Mouse (Mus musculus): ENCODE measurements around the gene Klhl3.

The Klhl3 gene

DNA sequence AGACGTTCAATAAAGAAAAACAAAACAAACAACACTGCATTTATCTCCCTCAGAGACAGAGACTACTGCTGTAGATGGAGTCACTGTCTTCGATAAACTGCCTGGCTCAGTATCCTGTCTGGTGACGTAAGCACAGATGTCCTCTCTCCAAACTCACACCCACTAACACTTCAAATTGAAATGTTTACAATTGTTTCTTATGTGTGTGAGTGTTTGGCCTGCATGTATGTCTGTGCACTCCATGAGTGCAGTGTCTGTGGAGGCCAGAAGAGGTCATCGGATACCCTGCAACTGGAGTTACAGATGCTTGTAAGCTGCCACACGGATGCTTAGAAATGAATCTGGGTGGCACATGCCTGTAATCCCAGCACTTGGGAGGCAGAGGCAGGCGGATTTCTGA lies 96.1 kb downstream of the Klhl3 start:
- no peak for DNase-seq

DNA sequence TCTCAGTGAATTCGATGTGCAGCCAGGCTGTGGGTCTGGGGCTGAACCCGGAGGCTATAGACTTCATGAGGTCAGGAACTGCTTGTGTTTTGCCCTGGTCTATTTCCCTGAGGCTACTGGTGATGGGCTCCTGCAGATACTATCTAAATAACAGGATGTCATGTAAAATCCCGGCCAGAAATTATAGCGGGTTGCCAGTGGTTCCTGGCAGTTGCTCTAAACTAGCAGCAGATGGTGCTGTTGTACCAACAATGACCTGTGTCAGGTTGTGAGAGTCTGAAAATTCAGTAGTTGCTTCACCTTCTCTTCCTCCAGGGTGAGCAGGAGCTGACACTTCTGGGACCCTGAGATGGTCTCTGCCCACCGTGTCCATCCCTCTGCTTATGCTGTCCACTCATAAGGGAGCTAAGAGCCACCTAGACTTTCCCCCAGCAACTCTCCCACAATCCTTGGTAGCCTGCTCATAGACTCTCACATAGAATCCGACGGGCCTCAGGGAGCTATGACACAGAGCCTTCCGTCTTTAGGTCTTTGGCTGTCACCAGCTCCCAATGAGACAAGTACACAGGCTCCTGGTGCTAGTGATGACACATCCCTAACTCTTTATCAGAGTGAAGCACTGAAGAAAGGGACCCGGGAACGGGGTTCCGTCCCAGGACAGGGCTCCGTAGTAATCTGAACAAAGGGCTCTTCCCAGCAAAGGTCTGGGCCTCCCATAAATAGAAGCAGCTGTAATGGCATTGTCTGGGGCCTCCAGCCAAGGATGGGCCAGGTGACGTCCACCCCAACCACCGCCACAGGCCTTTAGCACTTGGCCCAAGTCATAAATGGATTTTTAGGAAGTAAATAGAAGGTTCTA lies 101.1 kb downstream of the Klhl3 start:
- DNase-seq, result peak; percentile 41

DNA sequence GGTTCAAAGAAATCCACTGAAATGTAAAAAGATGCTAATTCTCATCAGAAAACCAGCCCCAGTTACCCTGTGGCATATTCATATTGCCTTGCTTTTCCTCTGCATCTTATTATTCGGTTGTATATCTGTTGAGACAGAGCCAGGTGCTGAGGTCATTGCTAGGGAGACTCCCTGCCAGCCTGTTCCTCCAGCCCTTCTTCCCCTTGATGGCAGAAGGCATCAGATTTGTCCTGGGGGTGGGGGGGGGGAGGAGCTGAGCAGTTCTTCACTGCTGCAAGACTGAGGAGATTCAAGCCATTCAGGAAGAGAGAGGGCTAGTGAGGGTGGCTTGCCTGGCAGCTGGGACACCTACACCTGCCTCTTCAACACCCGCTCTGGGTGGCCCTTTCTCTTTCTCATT lies 101.9 kb downstream of the Klhl3 start:
- DNase-seq, result no peak

DNA sequence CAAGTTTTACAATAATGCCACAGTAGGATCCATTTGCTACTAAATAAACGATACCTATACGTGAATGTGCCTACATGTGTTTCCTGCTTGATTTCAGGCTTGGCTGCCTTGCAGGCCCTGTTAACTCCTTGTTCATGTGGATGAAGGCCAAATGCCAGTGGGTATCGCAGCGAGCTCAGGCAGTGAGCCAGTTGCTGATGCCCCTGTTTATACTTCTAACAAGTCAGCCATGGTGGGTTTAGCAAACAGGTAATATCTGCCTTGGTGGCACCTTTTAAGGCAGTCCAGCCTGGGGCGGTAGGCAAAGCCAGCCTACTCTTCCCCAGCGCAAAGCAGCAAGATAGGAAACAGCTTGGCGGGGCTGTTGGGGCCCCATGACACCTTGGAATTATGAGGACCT lies 103.0 kb downstream of the Klhl3 start:
- no peak for DNase-seq

DNA sequence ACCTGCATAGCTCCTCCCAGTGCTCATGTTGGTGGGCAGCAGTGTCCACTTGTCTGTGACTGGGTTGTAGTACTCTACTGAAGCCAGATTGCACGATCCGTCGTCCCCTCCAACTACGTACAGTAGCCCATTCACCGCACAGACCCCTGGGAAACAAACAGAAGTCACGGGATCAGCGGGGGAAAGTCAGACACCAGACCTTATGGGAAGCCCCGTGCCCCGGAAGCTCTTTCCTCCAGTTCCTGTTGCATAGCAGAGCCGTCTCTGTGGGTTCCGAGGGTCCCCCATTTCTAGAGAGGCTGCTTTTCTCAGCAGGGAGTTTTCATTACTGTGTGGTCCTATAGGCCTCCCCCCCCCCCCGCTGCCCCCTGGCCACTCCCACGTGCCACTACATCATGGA lies 104.1 kb downstream of the Klhl3 start:
- no peak for DNase-seq

DNA sequence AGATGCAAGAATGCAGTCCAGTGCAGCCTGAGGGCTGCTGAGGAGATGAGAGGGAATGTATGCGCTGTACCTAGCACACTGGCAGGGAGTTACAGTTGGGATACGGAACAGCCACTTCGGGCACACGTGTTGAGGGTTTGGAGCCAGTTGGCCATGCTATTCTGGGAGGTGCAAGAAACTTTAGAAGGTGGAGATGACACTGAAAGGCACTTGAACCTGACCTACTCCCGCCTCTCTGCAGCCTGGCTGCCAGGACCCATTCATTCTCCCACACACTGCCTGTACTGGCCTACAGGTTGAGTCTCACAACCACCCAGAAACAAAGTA lies 105.4 kb downstream of the Klhl3 start:
- DNase-seq, result no peak

DNA sequence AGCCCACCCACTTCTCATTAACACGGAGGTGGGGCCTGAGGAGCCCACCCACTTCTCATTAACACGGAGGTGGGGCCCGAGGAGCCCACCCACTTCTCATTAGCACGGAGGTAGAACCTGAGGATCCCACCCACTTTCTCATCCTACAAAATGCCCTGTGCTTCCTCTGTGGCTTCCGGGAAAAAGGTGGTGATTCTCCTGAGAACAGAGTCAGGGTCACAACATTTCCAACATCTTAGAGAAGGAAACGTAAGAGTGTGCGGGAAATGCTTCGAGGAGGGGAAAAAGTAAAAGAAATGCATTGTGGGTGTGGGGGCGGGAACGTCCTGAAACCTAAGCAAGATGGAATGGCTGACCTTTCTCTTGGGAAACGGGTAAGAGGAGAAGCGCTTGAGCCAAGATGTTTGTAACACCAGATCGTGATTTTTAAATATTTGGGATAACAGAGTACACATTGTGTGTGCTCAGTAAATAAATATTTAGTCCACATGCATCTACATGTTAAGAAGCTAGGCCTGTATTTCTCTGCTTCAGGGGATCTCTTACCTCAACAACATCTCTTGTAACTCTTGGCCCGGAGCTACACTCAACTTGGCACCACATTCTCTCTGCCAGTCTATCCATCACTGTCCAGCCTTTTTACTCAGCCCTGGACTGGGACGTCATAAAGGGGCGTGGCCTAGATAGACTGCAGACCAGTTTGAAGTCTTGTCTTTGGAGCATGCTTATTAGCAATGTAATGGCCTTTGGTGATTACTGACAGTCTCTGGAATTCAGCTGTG lies 105.9 kb downstream of the Klhl3 start:
- no peak for DNase-seq

DNA sequence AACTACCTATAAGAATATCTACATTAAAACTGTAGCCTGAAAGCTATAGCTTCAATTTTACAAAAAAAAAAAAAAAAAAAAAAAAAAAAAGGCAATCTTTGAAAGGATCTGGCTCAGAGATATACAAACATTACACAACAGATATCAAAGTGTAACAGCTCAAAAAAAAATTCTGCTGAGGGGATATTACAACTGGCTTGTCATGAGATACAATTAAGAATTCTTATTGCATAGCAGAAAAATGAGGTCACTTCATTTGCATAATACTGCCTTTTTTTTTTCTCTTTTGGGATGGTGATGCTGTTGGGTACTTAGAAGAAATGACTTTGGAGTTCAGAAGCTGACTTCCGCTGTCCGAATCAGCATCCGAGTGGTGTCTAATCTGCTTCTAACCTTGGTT lies 111.6 kb downstream of the Klhl3 start:
- DNase-seq, result no peak

DNA sequence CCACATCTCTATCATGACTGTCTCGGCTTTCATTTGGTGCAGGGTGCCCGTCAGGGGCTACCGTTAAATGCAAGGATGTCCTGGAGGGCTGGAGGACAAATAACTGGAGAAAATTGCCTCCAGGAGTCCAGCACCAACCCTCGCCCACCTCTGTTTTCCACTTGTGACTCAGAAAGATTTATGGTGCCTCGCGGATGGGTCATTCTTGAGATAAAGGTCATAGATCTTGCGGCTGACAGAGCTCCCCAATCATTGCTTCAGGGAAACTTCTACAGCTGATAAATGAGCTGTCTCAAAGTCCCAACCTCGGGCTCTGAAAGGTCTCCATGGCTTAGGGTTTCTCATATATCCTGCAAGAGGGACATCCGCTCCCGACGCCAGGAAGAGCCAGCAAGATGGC lies 116.9 kb downstream of the Klhl3 start:
- DNase-seq, result no peak

DNA sequence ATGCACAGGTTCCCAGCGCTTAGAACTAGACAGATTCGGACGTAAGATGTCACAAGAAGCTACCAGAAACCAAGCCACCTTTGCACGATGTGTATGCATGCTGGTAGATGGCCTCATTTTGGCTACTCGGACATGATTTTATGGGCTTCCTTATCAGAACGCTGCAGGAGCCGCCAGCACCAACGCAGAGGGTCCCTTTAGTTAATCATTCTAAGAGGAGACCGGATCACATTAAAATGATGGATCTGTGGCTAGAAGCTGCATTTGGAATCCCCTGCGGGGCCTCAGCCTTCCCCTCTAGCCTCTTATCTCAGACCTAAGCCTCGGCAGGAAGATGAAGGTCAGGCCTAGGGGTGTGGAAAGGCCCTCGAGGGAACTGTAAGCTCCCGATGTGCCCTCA lies 117.5 kb downstream of the Klhl3 start:
- DNase-seq, result no peak

DNA sequence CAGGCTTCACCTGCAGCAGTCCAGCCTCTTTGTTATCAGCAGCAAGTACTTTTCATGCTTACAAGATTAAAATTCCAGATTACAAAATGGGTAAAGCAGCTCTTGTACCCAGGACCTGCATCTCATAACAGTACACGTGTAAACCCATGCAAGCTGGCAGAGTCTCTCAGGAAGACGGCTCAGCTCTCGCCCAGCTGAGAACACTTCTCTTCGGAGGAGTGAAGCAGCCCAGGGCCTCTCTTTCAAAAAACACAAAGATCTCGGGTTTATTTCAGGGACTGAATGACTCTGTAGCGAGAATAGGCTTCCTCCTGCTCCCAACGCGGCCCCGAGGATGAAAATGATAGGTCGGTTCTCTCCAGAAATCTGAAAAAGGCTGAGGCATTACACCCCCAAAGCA lies 128.8 kb downstream of the Klhl3 start:
- no peak for DNase-seq

DNA sequence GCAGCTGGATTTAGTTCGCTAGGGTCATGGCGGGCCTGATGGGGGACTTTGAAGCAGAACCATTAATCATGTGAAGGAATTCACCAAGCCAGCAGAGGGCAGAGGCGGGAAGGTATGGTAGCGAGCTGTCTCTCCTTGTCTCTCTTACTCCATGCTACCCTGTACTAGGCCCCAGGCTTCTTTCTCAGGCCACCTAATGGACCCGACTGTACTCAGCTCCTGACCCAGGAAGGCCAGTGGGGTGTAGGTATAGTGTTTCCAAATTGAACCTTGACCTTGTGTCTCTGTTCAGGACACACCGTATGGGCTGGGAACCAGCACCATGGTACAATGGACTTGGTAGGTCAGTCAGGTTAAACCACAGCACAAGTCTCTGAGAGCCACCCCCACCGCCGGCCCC lies 129.2 kb downstream of the Klhl3 start:
- DNase-seq, result no peak

DNA sequence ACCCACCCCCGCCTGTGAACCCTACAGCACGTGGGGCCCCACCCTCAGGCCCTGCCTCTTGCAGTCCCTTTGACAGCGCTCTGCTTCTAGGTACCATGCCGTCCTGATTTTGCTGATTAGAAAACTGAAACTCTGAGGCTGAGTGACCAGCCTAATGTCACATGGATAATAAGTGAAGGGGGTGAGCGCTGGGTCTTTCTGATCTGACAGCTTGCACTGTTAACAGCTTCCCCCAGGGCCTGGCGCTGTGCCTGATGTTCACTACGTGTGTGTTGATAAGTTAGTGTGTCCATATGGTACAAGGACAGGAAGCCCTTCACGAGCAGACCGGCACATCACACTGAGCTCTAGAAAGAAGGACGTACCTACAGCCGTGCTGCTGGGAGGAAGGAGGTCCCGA lies 130.1 kb downstream of the Klhl3 start:
- DNase-seq, result peak; percentile 21

DNA sequence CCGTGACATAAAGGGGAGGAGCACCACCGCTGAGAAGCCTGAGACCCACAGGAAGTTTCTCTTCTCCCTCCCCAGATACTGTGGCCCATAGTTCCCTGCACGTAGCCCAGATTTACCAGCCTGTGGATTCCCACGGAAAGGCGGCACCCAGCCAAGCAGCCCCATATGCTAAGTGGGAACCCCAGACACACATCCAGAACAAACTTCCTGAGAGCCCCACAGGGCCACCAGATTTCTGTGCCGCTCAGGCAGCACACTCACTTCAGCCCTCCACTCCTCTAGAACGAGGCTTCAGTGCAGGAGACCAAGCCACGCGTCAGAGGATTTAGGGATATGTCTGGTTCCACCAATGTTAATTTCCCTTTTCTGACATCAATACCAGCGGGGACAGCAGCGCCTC lies 130.5 kb downstream of the Klhl3 start:
- DNase-seq, result peak; percentile 54

DNA sequence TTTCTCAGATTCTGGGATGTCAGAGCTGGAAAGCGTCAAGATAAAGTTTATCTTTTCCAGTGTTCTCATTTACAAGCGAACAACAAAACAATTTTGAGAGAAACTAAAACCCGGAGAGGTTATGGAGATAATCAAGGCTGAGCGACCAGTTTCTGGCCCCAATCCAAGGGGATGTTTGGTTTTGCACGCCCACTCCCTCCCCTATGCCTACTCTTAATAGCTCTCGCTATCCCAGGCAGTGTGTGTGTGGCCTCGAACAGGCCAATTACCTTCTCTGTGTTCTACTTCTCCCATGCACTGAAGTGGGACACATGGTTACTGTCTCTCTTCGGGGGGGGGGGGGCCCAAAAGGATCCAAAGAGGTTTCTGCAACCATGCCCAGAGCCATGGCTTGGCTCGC lies 132.7 kb downstream of the Klhl3 start:
- DNase-seq, result no peak

DNA sequence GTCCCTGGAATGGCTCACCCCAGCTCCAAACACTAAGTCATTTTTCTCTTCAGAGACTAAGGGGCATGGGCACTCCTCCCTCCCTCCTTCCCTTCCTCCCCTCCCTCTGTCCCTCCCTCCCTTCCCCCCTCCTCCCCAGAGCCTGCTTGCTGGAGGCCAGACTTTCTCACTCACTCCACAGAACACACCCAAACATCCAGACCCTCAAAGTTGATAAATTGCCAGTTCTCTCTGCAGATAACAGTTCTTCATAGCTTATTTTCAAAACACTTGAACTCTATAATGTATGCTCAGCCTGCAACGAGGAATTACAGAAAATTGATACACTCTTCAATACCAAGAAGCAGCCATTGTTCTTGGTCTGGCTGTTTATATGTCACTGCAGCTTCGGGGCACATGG lies 133.3 kb downstream of the Klhl3 start:
- DNase-seq, result no peak

DNA sequence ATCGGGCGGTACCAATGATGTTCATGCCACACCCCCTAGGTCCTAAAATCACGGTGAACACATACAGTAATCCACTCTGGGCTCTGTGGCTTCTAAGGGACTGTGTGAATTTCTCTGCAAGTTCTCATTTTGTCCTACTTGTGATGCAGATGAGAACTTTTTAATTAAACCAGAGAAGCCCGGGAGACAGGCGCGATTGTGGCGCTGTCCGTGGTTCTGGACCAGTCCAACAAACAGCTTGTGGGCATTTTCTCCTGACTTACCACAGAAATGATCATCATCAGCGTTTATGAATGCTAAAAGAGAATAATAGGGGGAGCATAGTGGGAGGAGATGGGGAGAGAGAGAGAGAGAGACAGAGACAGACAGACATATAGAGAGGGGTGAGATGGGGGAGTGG lies 134.5 kb downstream of the Klhl3 start:
- DNase-seq, result no peak

DNA sequence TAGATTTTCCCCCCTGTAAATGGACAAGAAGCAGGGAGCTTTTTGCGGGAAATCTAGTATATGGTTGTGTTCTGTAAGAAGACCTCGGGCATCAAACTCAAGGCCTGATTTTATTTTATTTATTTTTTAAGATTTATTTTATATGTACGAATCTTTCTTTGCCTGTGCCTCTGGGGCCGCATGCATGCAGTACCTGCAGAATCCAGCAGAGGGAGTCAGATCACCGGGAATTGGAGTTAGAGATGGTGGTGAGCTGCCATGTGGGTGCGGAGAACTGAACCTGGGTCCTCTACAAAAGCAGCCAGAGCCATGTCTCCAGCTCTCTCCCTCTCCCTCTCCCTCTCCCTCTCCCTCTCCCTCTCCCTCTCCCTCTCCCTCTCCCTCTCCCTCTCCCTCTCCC lies 135.7 kb downstream of the Klhl3 start:
- no peak for DNase-seq

DNA sequence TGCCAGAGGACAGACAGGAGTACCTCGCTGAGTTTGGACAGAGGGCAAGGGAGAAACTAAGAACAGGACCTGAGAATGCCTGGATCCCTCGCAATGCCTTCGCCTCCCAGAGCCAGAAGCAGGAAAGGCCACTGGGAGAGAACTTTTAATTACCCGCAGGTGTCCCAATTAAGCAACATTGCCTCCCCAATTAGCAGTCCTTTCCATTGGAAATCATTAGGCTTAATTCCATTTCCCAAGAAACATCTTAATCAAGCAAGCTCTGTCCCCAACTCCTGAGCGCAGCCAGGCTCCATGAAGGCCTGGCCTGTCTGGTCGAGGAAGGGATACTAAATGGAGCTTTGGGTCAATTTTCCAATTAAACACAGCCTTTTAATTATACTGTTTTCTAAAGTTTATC lies 147.7 kb downstream of the Klhl3 start:
- DNase-seq, result no peak

DNA sequence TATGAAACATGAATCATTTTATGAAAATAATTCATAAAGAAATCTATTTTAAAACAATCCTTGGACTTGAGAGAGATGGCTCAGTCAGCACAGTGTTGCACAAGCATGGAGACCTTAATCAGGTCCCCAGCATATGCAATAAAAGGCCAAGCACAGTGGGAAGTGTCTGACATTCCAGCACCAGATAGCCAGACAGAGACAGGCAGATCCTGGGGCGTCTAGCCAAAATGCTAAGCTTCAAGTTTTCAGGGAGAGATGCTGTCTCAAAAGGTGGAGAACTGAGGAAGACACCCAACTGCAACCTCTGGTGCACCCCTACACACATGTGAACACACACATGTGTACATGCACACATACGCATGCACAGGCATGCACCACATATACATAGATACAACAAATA lies 153.1 kb downstream of the Klhl3 start:
- DNase-seq, result no peak

DNA sequence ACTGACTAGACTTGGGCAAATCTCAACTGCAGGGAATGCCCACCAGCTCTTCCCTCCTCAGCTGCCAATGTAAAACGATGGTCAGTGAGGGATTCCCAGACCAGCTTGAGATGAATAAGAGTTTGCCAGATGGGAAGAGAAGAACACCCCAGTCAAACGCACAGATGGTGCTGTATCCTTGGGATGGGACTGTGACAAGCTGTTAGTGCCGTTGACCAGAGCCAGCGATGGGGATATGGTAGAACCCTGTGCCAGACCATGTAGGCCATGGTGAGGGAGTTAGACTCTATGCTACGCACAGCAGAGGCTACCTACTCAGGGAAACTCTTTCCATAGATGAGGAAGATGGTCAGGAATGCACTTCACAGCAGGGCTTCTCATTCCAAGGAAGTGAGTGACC lies 153.6 kb downstream of the Klhl3 start:
- no peak for DNase-seq

All from layer of hippocampus, adult 9-11 months (tissue).